Mouse (Mus musculus): ENCODE results near the gene Gabbr2.

DNA sequence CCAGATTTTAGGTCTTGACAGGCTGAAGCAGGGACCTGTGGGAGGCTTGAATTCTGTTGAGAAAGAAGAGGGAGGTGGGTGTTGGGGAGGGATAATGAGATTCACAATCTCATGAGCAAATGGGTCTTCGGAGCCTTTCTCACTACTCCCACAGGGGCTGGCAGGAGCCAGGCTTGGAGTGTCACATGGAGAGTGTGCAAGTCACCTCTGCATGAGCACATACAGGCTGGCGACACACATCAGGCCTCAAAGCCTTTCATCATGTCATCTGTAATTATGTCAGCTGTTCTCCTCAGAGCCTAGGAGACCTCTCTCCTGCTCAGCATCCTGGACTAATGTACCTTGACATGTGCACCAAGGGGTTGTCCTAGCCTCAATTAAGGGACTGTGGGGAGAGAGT is 219.1 kb downstream of the Gabbr2 start:
- TF ChIP-seq GATA1 (IDR thresholded peaks at IDR 0.05; ENCODE audit: borderline replicate concordance, low read length) (no peak), FLI1 (IDR thresholded peaks at IDR 0.05; ENCODE audit: low read length) (no peak)

Data from megakaryocyte, embryonic 14.5 days (primary cell).